Mouse (Mus musculus) left cerebral cortex, adult 2 months (tissue): ENCODE measurements around the gene Chst4. TPM values are rescaled to one million over a fixed set of nuclear protein-coding genes. Genes with fewer than 3 reads are reported as not detected.
"Not testable (repeated sequence)": the region's sequence is repeated elsewhere in the genome, so short reads cannot be mapped to it uniquely, and the experiment has no call there.

Source experiments
- DNase-seq, 2 experiments: peaks; one replicate each; pipeline ENCODE4 v3.0.0; 2021 to 2022; ENCODE audit warnings: low spot score in 2 of 2, mixed read lengths in 1 of 2; ENCODE audit errors: extremely low spot score in 1 of 2
- H3K27ac ChIP-seq: fragments of 200-600 bp; 2 replicates; pipeline ENCODE4 v1.8.1; 2022
- H3K4me3 ChIP-seq: fragments of 200-600 bp; 2 replicates; pipeline ENCODE4 v1.8.1; 2022
- CTCF ChIP-seq: fragments of 200-600 bp; IDR thresholded peaks from 2 replicates; pipeline ENCODE4 v1.8.1; 2022; ENCODE audit warnings: antibody characterized with exemption, mild to moderate bottlenecking, moderate library complexity
- intact Hi-C: fragments of 180-260 bp; cut with DNase I; formaldehyde crosslinking; loops from one replicate; pipeline ENCODE4 v1.15.1; 2025
- total RNA-seq, 2 experiments: library from RNA; stranded (reverse); gene quantifications; 2 replicates each; pipeline ENCODE4 v1.2.3; 2021

Gene Chst4
- total RNA-seq, 2 experiments from 2014 or later: 0.40 TPM; not detected in 1

DNA sequence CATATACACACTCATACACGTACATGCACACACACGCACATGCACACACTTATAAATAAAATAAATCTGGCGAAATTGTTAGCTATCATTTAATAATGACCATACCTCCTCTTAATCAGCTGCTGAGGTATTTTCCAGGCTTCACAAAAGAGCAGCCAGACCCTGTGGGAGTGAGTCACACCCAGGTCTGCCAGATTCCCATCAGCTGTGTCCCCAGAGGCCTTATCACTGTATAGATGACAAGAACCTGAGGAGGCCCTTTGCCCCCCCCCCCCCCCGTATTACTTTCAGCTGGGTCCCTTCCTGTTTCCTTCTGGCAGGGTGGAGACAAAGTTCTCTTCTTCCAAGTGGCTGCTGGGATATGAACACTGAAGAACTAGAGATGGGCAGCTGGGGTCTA, 969 bp upstream of the Chst4 start:
- TF ChIP-seq CTCF: no peak
- DNase-seq: no peak
- Histone ChIP-seq H3K4me3 (no peak overlapping the region), H3K27ac (no peak overlapping the region)
- intact Hi-C loops: no loop called here

DNA sequence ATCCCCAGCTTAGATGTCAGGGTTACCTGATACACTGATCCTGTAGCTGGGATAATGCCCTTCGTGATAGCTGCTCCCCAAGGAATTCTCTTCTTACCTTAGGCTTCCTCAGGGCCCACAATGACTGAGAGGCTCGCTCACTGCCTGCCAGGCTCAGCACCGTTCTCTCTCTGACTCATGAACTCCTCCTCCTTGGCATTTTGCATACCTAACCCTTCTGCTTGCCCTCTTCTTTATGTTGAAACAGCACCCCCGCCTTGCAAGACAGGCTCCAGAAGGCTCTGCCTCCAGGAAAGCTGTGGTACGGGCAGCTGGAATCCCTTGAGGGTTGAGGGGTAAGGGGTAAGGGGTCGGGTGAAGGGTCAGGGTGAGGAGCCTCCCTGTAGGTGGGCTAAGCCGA, 324 bp downstream of the Chst4 start:
- no peak for DNase-seq
- no peak for TF ChIP-seq CTCF
- intact Hi-C loops: no loop called here

DNA sequence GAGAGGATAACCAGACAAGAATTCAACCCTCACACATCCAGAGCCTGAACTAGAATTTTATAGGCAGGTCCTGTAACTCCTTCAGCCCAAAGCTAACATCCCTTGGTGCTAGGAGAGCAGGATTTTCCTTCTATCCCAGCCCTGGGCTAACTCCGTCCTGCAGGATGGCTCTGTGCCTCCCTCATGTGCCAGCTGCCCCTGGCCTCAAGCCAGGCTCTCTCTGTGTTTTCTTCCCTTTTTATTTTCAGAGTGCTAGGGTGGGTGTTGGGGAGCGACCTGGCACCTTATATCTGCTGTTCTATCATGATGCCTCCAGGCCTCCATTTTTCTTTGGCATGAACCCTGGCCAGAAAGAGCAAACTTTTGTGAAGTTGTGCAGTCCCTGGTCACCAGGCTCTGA, 3.4 kb downstream of the Chst4 start:
- DNase-seq: no peak
- Histone ChIP-seq H3K4me3 (no peak overlapping the region), H3K27ac (no peak overlapping the region)
- no peak for TF ChIP-seq CTCF
- intact Hi-C loops: no loop called here

More for the DNA sequence above, 324 bp downstream of the Chst4 start:
- H3K4me3 ChIP-seq: no peak overlapping the region
- no peak overlapping the region for H3K27ac ChIP-seq

DNA sequence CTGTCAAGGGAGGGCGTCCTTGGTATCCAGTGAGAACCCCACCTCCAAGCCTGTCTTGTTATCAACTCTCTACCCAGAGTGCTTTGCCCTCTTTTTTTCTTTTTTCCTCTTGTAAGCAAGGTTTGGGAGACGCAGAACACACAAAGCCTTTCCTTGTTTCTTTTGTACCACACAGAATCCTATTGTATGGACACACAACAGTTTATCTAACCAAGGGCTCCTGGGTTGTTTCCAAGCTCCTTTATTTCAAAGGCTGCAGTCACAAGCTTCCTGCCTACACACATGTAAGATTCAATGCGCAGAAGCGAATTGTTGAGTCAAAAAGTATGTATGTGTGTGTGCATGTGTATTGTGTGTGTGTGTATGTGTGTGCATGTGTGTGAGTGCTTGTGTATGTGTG, 5.2 kb downstream of the Chst4 start:
- intact Hi-C loops: no loop called here
- Histone ChIP-seq H3K27ac (no peak overlapping the region), H3K4me3 (no peak overlapping the region)
- no peak for DNase-seq
- TF ChIP-seq CTCF: no peak

GRCm38 (mm10) chr8:110033771-110034170, 5.8 kb downstream of the Chst4 start:
- intact Hi-C loops, H3K4me3 ChIP-seq, H3K27ac ChIP-seq, DNase-seq: not testable (repeated sequence)

GRCm38 (mm10) chr8:110022768-110023344, 16.7 kb downstream of the Chst4 start:
- H3K27ac ChIP-seq: no peak overlapping the region
- TF ChIP-seq CTCF: no peak
- no peak for DNase-seq
- intact Hi-C loops: no loop called here
- no peak overlapping the region for H3K4me3 ChIP-seq

GRCm38 (mm10) chr8:110022081-110022480, 17.5 kb downstream of the Chst4 start:
- DNase-seq: no peak
- no peak overlapping the region for H3K4me3 ChIP-seq
- TF ChIP-seq CTCF: no peak
- intact Hi-C loops: no loop called here
- no peak overlapping the region for H3K27ac ChIP-seq

- H3K4me3 ChIP-seq: no peak overlapping the region
- intact Hi-C loops: loop anchor here (2.0 kb wide), 1 partner anchor 60 kb away; no protein-coding TSS in a partner anchor
- peak; percentile 59 for TF ChIP-seq CTCF
- no peak for DNase-seq
- no peak overlapping the region for H3K27ac ChIP-seq
These were observed 28.7 kb downstream of the Chst4 start for GRCm38 (mm10) chr8:110010868-110011267.

DNA sequence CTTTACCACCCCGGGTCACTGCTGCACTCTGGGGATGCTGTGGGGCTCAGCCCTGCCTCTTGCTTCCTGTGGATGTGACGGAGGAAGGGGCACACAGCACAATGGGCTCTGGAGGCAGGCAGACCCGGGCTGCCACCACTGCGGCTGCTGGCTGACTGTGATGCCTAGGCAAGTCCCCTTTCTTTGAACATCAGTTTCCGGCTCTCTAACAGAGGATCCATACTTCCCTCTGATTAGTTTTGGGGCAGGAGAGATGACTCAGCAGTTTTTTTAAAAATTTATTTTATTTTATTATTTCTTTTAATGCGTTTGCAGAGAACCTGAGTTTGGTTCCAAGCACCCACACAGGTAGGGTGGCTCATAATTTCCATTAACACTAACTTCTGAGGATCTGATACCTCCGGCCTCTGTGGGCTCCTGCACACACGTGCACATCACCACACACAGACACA, 30.5 kb downstream of the Chst4 start:
- no peak for DNase-seq
- no peak for TF ChIP-seq CTCF
- intact Hi-C loops: no loop called here
- Histone ChIP-seq H3K4me3 (no peak overlapping the region), H3K27ac (no peak overlapping the region)

GRCm38 (mm10) chr8:110008228-110008994, 31.1 kb downstream of the Chst4 start:
- no peak overlapping the region for H3K4me3 ChIP-seq
- H3K27ac ChIP-seq: no peak overlapping the region
- intact Hi-C loops: no loop called here
- no peak for DNase-seq
- TF ChIP-seq CTCF: no peak

DNA sequence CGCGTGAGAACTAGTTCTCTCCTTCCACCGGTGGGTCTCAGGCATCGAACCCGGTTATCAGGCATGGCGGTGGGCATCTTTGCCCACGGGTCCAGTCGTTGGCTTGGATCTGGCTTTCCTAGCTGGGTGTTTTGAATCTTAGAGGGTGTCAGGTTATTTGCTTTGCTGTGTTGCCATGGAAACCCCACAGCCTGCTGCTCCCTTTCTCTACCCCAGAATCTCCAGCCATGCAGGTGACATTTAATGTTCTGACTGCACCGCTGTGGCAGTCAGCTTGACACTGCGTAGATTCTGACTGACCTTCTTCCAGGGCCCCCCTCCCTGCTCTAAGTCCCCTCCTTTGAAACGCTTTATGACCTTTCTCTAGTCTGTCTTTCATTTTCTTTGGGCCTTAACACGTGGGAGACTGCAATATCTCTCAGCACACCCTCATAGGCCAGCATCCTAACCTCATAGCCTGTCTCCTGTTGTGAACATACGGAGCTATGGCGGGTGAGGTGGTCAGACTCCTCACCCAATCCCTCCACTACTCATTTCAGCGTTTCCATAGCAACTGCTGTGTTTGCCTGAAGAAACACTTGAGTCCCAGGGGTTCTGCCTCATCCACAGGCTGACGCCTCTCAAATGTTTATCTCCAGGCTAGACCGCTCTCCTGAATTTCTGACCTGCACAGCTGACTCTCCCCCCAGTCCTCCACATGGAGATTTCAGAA, 33.1 kb downstream of the Chst4 start:
- DNase-seq: peak; percentile 21 to 31
- H3K27ac ChIP-seq: 0 out of 2 replicates have a peak overlapping the region, but pooled peaks have one; percentile 30
- no peak for TF ChIP-seq CTCF
- H3K4me3 ChIP-seq: no peak overlapping the region
- intact Hi-C loops: no loop called here

GRCm38 (mm10) chr8:110004300-110004699, 35.2 kb downstream of the Chst4 start:
- TF ChIP-seq CTCF: no peak
- DNase-seq: no peak
- Histone ChIP-seq H3K4me3 (no peak overlapping the region), H3K27ac (no peak overlapping the region)
- intact Hi-C loops: no loop called here
